Mouse (Mus musculus) MEL (cell line): ENCODE data around the gene Sult2b1. TPM values are rescaled to one million over a fixed set of nuclear protein-coding genes. Genes with fewer than 3 reads are reported as not detected.
A peak's percentile ranks its signal among the peaks of the same experiment; 100 is the strongest.

Experiments
- DNase-seq: peaks from one replicate; pipeline ENCODE4 v3.0.0; 2011; ENCODE audit warnings: low read depth, low spot score
- H3K27ac ChIP-seq: 2 replicates; pipeline ENCODE4 v1.5.1; 2012; ENCODE audit warnings: low read depth, mild to moderate bottlenecking, control low read depth, low read length, moderate library complexity; ENCODE audit not compliant: control insufficient read depth
- H3K27me3 ChIP-seq, 2 experiments: fragments of 150-350 bp in 1 of 2; sonication (generic) in 1 of 2; 2 replicates each; pipeline ENCODE4 v1.6.1; 2012; ENCODE audit warnings: low read length in 2 of 2, mild to moderate bottlenecking in 2 of 2, improper control_type of control experiment in 1 of 2, moderate library complexity in 1 of 2; ENCODE audit not compliant: insufficient read depth in 2 of 2, control insufficient read depth in 1 of 2
- H3K36me3 ChIP-seq, 2 experiments: 2 replicates each; pipeline ENCODE4 v1.6.1; 2012 to 2014; ENCODE audit warnings: low read length in 2 of 2, improper control_type of control experiment in 1 of 2, inconsistent platforms in 1 of 2, mild to moderate bottlenecking in 1 of 2; ENCODE audit not compliant: insufficient read depth in 2 of 2, control insufficient read depth in 1 of 2
- H3K4me1 ChIP-seq, 2 experiments: fragments of 150-350 bp in 1 of 2; sonication (generic) in 1 of 2; 2 replicates each; pipeline ENCODE4 v1.6.1; 2012; ENCODE audit warnings: low read length in 2 of 2, improper control_type of control experiment in 1 of 2, mild to moderate bottlenecking in 1 of 2; ENCODE audit not compliant: insufficient read depth in 2 of 2, control insufficient read depth in 1 of 2
- H3K4me3 ChIP-seq, 2 experiments: fragments of 150-350 bp in 1 of 2; sonication (generic) in 1 of 2; 2 replicates each; pipeline ENCODE4 v1.5.1; 2012; ENCODE audit warnings: low read depth in 2 of 2, low read length in 2 of 2, mild to moderate bottlenecking in 2 of 2, moderate library complexity in 2 of 2, control low read depth in 1 of 2, improper control_type of control experiment in 1 of 2; ENCODE audit not compliant: control insufficient read depth in 1 of 2, insufficient read depth in 1 of 2
- H3K79me2 ChIP-seq: 2 replicates; pipeline ENCODE4 v1.6.1; 2012; ENCODE audit warnings: mild to moderate bottlenecking, low read length, moderate library complexity; ENCODE audit not compliant: control insufficient read depth, poor library complexity, insufficient read depth
- H3K9ac ChIP-seq: 2 replicates; pipeline ENCODE4 v1.6.1; 2012; ENCODE audit warnings: low read depth, mild to moderate bottlenecking, control low read depth, low read length, moderate library complexity; ENCODE audit not compliant: control insufficient read depth, poor library complexity, severe bottlenecking
- H3K9me3 ChIP-seq: fragments of 150-350 bp; sonication (generic); replicated peaks from 2 replicates; pipeline ENCODE4 v1.6.1; 2012; ENCODE audit warnings: mild to moderate bottlenecking, low read length, improper control_type of control experiment, moderate library complexity; ENCODE audit not compliant: insufficient read depth
- CHD2 ChIP-seq: IDR thresholded peaks from 2 replicates; pipeline ENCODE4 v1.6.1; 2011; ENCODE audit warnings: low read length, improper control_type of control experiment
- CTCF ChIP-seq, 3 experiments: IDR thresholded peaks in 2 of 3; conservative IDR thresholded peaks in 1 of 3; 2 replicates each; pipeline ENCODE4 v1.5.1; 2011 to 2012; ENCODE audit warnings: low read length in 3 of 3, low read depth in 2 of 3, mild to moderate bottlenecking in 2 of 3, improper control_type of control experiment in 1 of 3, inconsistent platforms in 1 of 3, mixed read lengths in 1 of 3, moderate library complexity in 1 of 3; ENCODE audit not compliant: control insufficient read depth in 1 of 3, insufficient read depth in 1 of 3, poor library complexity in 1 of 3, severe bottlenecking in 1 of 3
- ELF1 ChIP-seq: IDR thresholded peaks from 2 replicates; pipeline ENCODE4 v1.6.1; 2014; ENCODE audit warnings: low read depth, mild to moderate bottlenecking, inconsistent platforms, low read length, improper control_type of control experiment, moderate library complexity
- GABPA ChIP-seq: IDR thresholded peaks from 2 replicates; pipeline ENCODE4 v1.6.1; 2012; ENCODE audit warnings: low read depth, mild to moderate bottlenecking, inconsistent platforms, low read length, improper control_type of control experiment, moderate library complexity
- JUND ChIP-seq: IDR thresholded peaks from 2 replicates; pipeline ENCODE4 v1.6.1; 2011; ENCODE audit warnings: low read depth, mild to moderate bottlenecking, improper control_type of control experiment, low read length
- MAFK ChIP-seq: IDR thresholded peaks from 2 replicates; pipeline ENCODE4 v1.6.1; 2011; ENCODE audit warnings: low read depth, mild to moderate bottlenecking, low read length, improper control_type of control experiment, borderline replicate concordance
- MAX ChIP-seq: IDR thresholded peaks from 2 replicates; pipeline ENCODE4 v1.6.1; 2011; ENCODE audit warnings: low read length, improper control_type of control experiment
- MXI1 ChIP-seq: IDR thresholded peaks from 2 replicates; pipeline ENCODE4 v1.6.1; 2011; ENCODE audit warnings: mild to moderate bottlenecking, low read depth, low read length, improper control_type of control experiment
- MYB ChIP-seq: IDR thresholded peaks from 2 replicates; pipeline ENCODE4 v1.6.1; 2011; ENCODE audit warnings: mild to moderate bottlenecking, low read depth, low read length, improper control_type of control experiment
- MYC ChIP-seq: IDR thresholded peaks from 2 replicates; pipeline ENCODE4 v1.6.1; 2011; ENCODE audit warnings: low read depth, mild to moderate bottlenecking, low read length, improper control_type of control experiment, moderate library complexity
- POLR2AphosphoS2 ChIP-seq: IDR thresholded peaks from 2 replicates; pipeline ENCODE4 v1.6.1; 2011; ENCODE audit warnings: low read length, improper control_type of control experiment
- RAD21 ChIP-seq: IDR thresholded peaks from 2 replicates; pipeline ENCODE4 v1.6.1; 2011; ENCODE audit warnings: mild to moderate bottlenecking, low read depth, low read length, improper control_type of control experiment
- SIN3A ChIP-seq: IDR thresholded peaks from 2 replicates; pipeline ENCODE4 v1.6.1; 2012; ENCODE audit warnings: low read length, improper control_type of control experiment, inconsistent platforms
- SMC3 ChIP-seq: IDR thresholded peaks from 2 replicates; pipeline ENCODE4 v1.6.1; 2011; ENCODE audit warnings: low read depth, low read length, improper control_type of control experiment
- TBP ChIP-seq: IDR thresholded peaks from 2 replicates; pipeline ENCODE4 v1.8.0; 2011; ENCODE audit warnings: low read depth, low read length, improper control_type of control experiment
- ZC3H11A ChIP-seq: IDR thresholded peaks from 2 replicates; pipeline ENCODE4 v1.6.1; 2012; ENCODE audit warnings: low read depth, mild to moderate bottlenecking, inconsistent platforms, low read length, improper control_type of control experiment
- ZKSCAN1 ChIP-seq: IDR thresholded peaks from 2 replicates; pipeline ENCODE4 v1.6.1; 2012; ENCODE audit warnings: low read depth, mild to moderate bottlenecking, inconsistent platforms, low read length, improper control_type of control experiment, moderate library complexity
- ZNF384 ChIP-seq: IDR thresholded peaks from 2 replicates; pipeline ENCODE4 v1.6.1; 2012; ENCODE audit warnings: low read depth, mild to moderate bottlenecking, inconsistent platforms, low read length, improper control_type of control experiment
- polyA plus RNA-seq, 2 experiments: library from polyadenylated mRNA; stranded (reverse) in 1 of 2; unstranded in 1 of 2; fragments of >175 nt in 1 of 2; fragments of >200 nt in 1 of 2; gene quantifications; 2 replicates each; pipeline versions ENCODE4 v1.2.1 to v1.2.4; 2012; ENCODE audit warnings: low replicate concordance in 2 of 2, low read depth in 1 of 2; ENCODE audit not compliant: insufficient read length in 2 of 2, insufficient read depth in 1 of 2, missing spikeins in 1 of 2
- total RNA-seq: library from RNA; depleted of rRNA; stranded (reverse); fragments of 300-350 nt; gene quantifications from 2 replicates; pipeline ENCODE4 v1.2.3, GENCODE M21; 2012

Sult2b1 gene
- total and polyA plus RNA-seq, 3 experiments = 0.08 to 0.47 TPM; not detected in 1

DNA sequence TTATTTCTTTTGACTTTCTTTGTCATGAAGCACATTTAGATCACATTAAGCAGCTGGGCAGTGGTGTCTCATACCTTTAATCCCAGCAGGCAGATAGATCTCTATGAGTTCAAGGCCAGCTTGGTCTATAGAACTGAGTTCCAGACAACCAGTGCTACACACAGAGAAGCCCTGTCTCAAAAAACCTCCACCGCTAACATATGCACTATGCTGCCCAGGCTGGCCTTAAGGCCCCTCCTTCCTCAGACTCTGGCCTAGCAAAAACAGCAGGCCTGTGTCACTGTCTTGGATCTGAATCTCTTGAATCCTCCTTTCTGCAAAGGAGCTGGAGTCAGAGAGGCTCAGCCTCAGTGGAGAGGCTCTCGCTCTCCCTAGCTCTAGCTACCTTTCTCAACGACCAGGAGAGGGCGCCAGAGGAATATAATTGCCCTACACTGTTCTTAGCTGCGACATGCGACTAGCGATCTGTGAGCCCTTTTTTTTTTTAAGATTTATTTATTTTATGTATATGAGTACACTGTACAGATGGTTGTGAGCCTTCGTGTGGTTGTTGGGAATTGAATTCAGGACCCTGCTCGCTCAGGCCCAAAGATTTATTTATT is 45.2 kb downstream of the Sult2b1 start:
- no peak overlapping the region for H3K9ac ChIP-seq
- no peak for TF ChIP-seq POLR2AphosphoS2
- no peak for TF ChIP-seq GABPA
- peak; percentile 43 for TF ChIP-seq ZC3H11A
- no peak for TF ChIP-seq MAX
- TF ChIP-seq ZNF384 = peak; percentile 72
- TF ChIP-seq TBP = 0 out of 2 replicates have a peak, but pooled peaks have one; percentile 0
- peak; percentile 53 for TF ChIP-seq SMC3
- TF ChIP-seq RAD21 = peak; percentile 53
- TF ChIP-seq JUND = no peak
- 0 out of 2 replicates have a peak, but pooled peaks have one; percentile 6 for TF ChIP-seq MXI1
- TF ChIP-seq CTCF (IDR thresholded peaks at IDR 0.05 in 2 of 3, conservative IDR thresholded peaks at IDR 0.05 in 1 of 3; ENCODE audit: control insufficient read depth in 1 of 3, insufficient read depth in 1 of 3, low read depth in 2 of 3, low read length in 3 of 3, poor library complexity in 1 of 3, severe bottlenecking in 1 of 3) = peak; percentile 24 to 56 (median 51); a peak in 5 of 6 replicates
- no peak for TF ChIP-seq MAFK
- TF ChIP-seq SIN3A = 0 out of 2 replicates have a peak, but pooled peaks have one; percentile 29
- peaks cover 0 to 8% of the 10 kb centered on the region in 2 experiments; a peak in 1 of 4 replicates for H3K36me3 ChIP-seq
- no peak overlapping the region for H3K27ac ChIP-seq
- no peaks in the 10 kb centered on the region for H3K79me2 ChIP-seq
- H3K4me1 ChIP-seq = peaks cover 0 to 16% of the 10 kb centered on the region in 2 experiments; a peak in 2 of 4 replicates
- no peaks in the 10 kb centered on the region for H3K9me3 ChIP-seq
- DNase-seq = peak; percentile 83
- H3K4me3 ChIP-seq = no peak overlapping the region
- no peaks in the 10 kb centered on the region for H3K27me3 ChIP-seq

GRCm38 (mm10) chr7:45733477-45733876 is 51.0 kb downstream of the Sult2b1 start:
- TF ChIP-seq MYB (no peak), MAFK (no peak), ZKSCAN1 (no peak), JUND (no peak), ELF1 (no peak), MYC (no peak), ZNF384 (no peak), CHD2 (no peak)
- Histone ChIP-seq H3K4me3 (no peak overlapping the region), H3K79me2 (no peaks in the 10 kb centered on the region), H3K9me3 (no peaks in the 10 kb centered on the region), H3K27ac (no peak overlapping the region), H3K36me3 (no peaks in the 10 kb centered on the region), H3K27me3 (no peaks in the 10 kb centered on the region), H3K4me1 (no peaks in the 10 kb centered on the region), H3K9ac (no peak overlapping the region)
- no peak for DNase-seq
